Mouse (Mus musculus): ENCODE data around the gene Nxpe3. TPM values are rescaled to one million over a fixed set of nuclear protein-coding genes. Genes with fewer than 3 reads are reported as not detected.

Gene Nxpe3
- total RNA-seq, 4 experiments from 2014 or later: 0.33 to 0.87 (median 0.44) TPM

- DNase-seq (ENCODE audit: low spot score): no peak
Measured at GRCm38 (mm10) chr16:55809779-55810514, 85.1 kb downstream of the Nxpe3 start.

- no peak for DNase-seq (ENCODE audit: low spot score)
Measured at GRCm38 (mm10) chr16:55809345-55809744, 85.7 kb downstream of the Nxpe3 start.

DNA sequence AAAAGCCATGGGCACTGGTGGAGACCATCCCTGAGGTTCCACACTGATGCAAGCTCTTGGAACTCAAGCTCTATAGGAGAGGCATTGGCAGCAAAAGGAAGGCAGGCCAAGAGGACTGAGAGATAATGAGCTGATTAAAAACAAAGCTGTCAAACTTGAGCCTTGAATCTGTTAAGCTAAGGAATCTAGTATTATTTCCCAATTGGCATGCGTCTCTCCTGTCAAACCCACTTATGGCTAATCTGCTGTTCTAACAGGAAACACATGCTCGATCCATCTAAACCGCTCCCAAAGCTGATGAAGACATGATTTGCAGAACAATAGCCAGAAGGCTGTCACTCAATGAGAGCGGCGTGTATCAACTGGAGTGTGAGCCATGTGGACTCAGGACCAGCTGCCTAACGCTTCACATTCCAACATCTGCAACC, 87.6 kb downstream of the Nxpe3 start:
- peak; percentile 62 for DNase-seq (ENCODE audit: low spot score)

GRCm38 (mm10) chr16:55804799-55805198, 90.3 kb downstream of the Nxpe3 start:
- no peak for DNase-seq (ENCODE audit: low spot score)

- DNase-seq (ENCODE audit: low spot score): no peak
Measured at GRCm38 (mm10) chr16:55801629-55802028, 93.5 kb downstream of the Nxpe3 start.

DNA sequence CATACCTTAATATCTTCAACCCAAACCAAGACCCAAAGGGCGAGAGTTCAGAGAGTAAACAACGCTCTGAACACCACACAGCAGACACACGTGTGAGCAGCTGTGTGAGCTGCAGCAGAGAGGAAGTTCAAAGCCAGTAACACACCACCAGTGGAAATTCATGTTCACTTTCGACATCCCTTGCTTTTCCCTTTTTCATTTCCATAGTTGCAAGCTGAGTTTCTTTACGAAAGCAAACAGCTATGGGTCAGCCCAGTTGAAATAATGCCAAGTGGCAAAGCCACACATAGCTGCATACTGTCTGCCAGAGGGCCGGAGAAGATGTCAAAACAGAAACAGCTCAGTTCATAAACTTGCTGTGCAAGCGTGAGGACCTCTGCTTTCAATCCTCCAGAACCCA, 96.2 kb downstream of the Nxpe3 start:
- DNase-seq (ENCODE audit: low spot score): peak; percentile 35

DNA sequence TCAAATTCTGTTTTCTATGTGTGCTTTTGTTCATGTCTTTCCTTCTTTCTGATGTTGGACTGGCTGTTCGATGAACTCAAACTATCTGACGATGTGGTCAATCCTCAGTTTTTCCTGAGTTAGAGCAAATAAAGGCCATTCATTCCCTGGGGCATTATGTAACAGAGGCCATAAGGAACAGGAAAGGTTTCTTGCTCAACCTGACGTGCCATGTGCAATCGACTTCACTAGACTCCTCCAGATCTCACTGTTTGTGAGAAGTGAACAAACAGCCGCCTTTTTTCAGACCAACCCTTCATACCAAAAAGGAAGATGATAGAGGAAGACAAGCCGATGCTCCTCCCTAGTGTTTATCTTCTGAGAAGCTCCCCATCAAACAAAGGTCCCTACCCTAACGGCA, 104.8 kb downstream of the Nxpe3 start:
- no peak for DNase-seq (ENCODE audit: low spot score)

Other genes with a start within 250 kb of the Nxpe3 start
- 1 to 10 TPM; 1.9 to 2.3 (median 2.1) TPM for gene Nfkbiz, start 56.4 kb downstream of the Nxpe3 start, total RNA-seq (2022)
- 1 to 10 TPM; 3.9 to 5.3 (median 5.2) TPM for gene Cep97, start 39.6 kb upstream of the Nxpe3 start, total RNA-seq (2022)
- gene Rpl24, start 71.0 kb upstream of the Nxpe3 start, total RNA-seq (2022): 100 to 1,000 TPM; 481 to 584 (median 542) TPM
- gene Zbtb11, start 78.6 kb upstream of the Nxpe3 start, total RNA-seq (2022): 10 to 100 TPM in 3 of 4 experiments, 1 to 10 TPM in 1; 7.2 to 12.0 (median 11.1) TPM
- 10 to 100 TPM; 46.3 to 56.5 (median 47.5) TPM for gene Pcnp, start 134.5 kb upstream of the Nxpe3 start, total RNA-seq (2022)
- gene Trmt10c, start 142.5 kb upstream of the Nxpe3 start, total RNA-seq (2022): 10 to 100 TPM in 3 of 4 experiments, 1 to 10 TPM in 1; 9.7 to 12.9 (median 11.9) TPM
- 10 to 100 TPM; 14.2 to 18.6 (median 17.4) TPM for gene Senp7, start 153.1 kb upstream of the Nxpe3 start, total RNA-seq (2022)